Comparison of ENCODE assay signal across 8 mouse cellular contexts in genomic region chr15:101977043-101977726, GRCm38 (mm10). TPM values are rescaled to one million over a fixed set of nuclear protein-coding genes. Genes with fewer than 3 reads are reported as not detected.
DNase-seq lines count a peak whose midpoint lies in the region; ATAC-seq and TF ChIP-seq lines count a peak whose summit lies in the region.

No protein-coding gene starts in this region.

- no peak for TF ChIP-seq CTCF in bone marrow macrophage, adult 2 months (IDR thresholded peaks at IDR 0.05; ENCODE audit: low read depth, low read length)

- peak; percentile 92 for ATAC-seq in heart, embryonic 14.5 days (ENCODE audit: insufficient number of reproducible peaks, insufficient read depth, low FRiP score, low read depth)
- peak; percentile 96 for ATAC-seq in liver, embryonic 12.5 days

- H3K4me3 ChIP-seq in bone marrow macrophage, adult 2 months (ENCODE audit: insufficient read depth, low read length) = peak overlapping the region; percentile 25; the same call in 1 of the 2 replicates
- H3K4me3 ChIP-seq in heart, embryonic 14.5 days (ENCODE audit: control insufficient read depth in 1 of 2, insufficient read depth in 1 of 2, low read depth in 1 of 2, low read length in 2 of 2) = peak overlapping the region; percentile 34 to 38
- peak overlapping the region; percentile 48 for H3K4me3 ChIP-seq in liver, embryonic 12.5 days
- H3K4me3 ChIP-seq in myocyte = peak overlapping the region; percentile 11

- H3K9me3 ChIP-seq in heart, embryonic 14.5 days (ENCODE audit: control insufficient read depth, low read length) = no peaks in the 10 kb centered on the region
- no peaks in the 10 kb centered on the region for H3K9me3 ChIP-seq in liver, embryonic 12.5 days (replicated peaks)

- H3K4me2 ChIP-seq in heart, embryonic 14.5 days (ENCODE audit: low read length) = peak overlapping the region; percentile 77
- H3K4me2 ChIP-seq in liver, embryonic 12.5 days = peak overlapping the region; percentile 79
- peak overlapping the region; percentile 97 for H3K4me2 ChIP-seq in myocyte (ENCODE audit: low read depth)

- peak overlapping the region; percentile 74 for H3K9ac ChIP-seq in heart, embryonic 14.5 days (ENCODE audit: low read length)
- H3K9ac ChIP-seq in liver, embryonic 12.5 days = peak overlapping the region; percentile 69

- H3K4me1 ChIP-seq in bone marrow macrophage, adult 2 months (ENCODE audit: control insufficient read depth, insufficient read depth, low read length) = peaks cover 57% of the 10 kb centered on the region
- H3K4me1 ChIP-seq in heart, embryonic 14.5 days (ENCODE audit: control insufficient read depth in 2 of 2, insufficient read depth in 2 of 2, low read length in 2 of 2) = peaks cover 17 to 18% of the 10 kb centered on the region in 2 experiments
- H3K4me1 ChIP-seq in liver, embryonic 12.5 days = peaks cover 54% of the 10 kb centered on the region

- H3K79me2 ChIP-seq in myocyte (ENCODE audit: control insufficient read depth, insufficient read depth) = no peaks in the 10 kb centered on the region

- peak; percentile 37 to 48 for DNase-seq in B cell, adult 2 months
- DNase-seq in fibroblast of lung, adult 2 months (ENCODE audit: low read depth) = peak; percentile 83
- DNase-seq in kidney, postnatal 10 days = peak; percentile 95
- peak; percentile 39 for DNase-seq in splenic B cell, adult 2 months (ENCODE audit: low read depth, low spot score)

- peak overlapping the region; percentile 37 for H3K27ac ChIP-seq in bone marrow macrophage, adult 2 months (ENCODE audit: insufficient read depth, low read depth, low read length)
- peak overlapping the region; percentile 50 to 86 for H3K27ac ChIP-seq in heart, embryonic 14.5 days (replicated peaks in 1 of 2; ENCODE audit: control insufficient read depth in 1 of 2, insufficient read depth in 1 of 2, low read depth in 2 of 2, low read length in 2 of 2)
- peak overlapping the region; percentile 76 for H3K27ac ChIP-seq in liver, embryonic 12.5 days

- H3K27me3 ChIP-seq in heart, embryonic 14.5 days (ENCODE audit: control insufficient read depth, insufficient read depth, low read length) = no peaks in the 10 kb centered on the region; the same call in 1 of the 2 replicates
- H3K27me3 ChIP-seq in liver, embryonic 12.5 days (replicated peaks) = peaks cover 20% of the 10 kb centered on the region
- H3K27me3 ChIP-seq in myocyte (ENCODE audit: control insufficient read depth, insufficient read depth, insufficient read length) = no peaks in the 10 kb centered on the region
- H3K27me3 ChIP-seq in splenic B cell, adult 2 months (ENCODE audit: control insufficient read depth, insufficient read depth, low read length, poor library complexity, severe bottlenecking) = no peaks in the 10 kb centered on the region

- 3% methylated on average over 38 of the region's 39 CpGs for WGBS in heart, embryonic 14.5 days
- 3% methylated on average over 27 of the region's 39 CpGs for WGBS in liver, embryonic 12.5 days (ENCODE audit: insufficient replicate concordance)

- TF ChIP-seq POLR2A in bone marrow macrophage, adult 2 months (IDR thresholded peaks at IDR 0.05; ENCODE audit: borderline replicate concordance, low read depth, low read length) = no peak
- no peak for TF ChIP-seq POLR2A in myocyte (IDR thresholded peaks at IDR 0.05; ENCODE audit: insufficient read length, low read depth)

- no peaks in the 10 kb centered on the region for H3K36me3 ChIP-seq in heart, embryonic 14.5 days (ENCODE audit: control insufficient read depth, insufficient read depth, low read length)
- no peaks in the 10 kb centered on the region for H3K36me3 ChIP-seq in liver, embryonic 12.5 days
- no peaks in the 10 kb centered on the region for H3K36me3 ChIP-seq in myocyte (ENCODE audit: control insufficient read depth, insufficient read depth)
- H3K36me3 ChIP-seq in splenic B cell, adult 2 months (ENCODE audit: control insufficient read depth, insufficient read depth, low read length, poor library complexity, severe bottlenecking) = no peaks in the 10 kb centered on the region

- no peak overlapping the region for H3ac ChIP-seq in myocyte (ENCODE audit: control insufficient read depth, insufficient read length)

TF ChIP-seq in myocyte, 11 proteins besides CTCF, POLR2A, EP300 and RAD21:
- TF ChIP-seq TCF12 (IDR thresholded peaks at IDR 0.05; ENCODE audit: insufficient read depth, poor library complexity, severe bottlenecking) (peak; percentile 19), TCF3 (IDR thresholded peaks at IDR 0.05; ENCODE audit: insufficient read length, low read depth) (no peak), REST (IDR thresholded peaks at IDR 0.05; ENCODE audit: insufficient read depth, insufficient read length) (no peak), CEBPB (IDR thresholded peaks at IDR 0.05; ENCODE audit: insufficient read depth, poor library complexity, severe bottlenecking) (no peak), E2F4 (IDR thresholded peaks at IDR 0.05; ENCODE audit: insufficient read depth) (peak; percentile 5), MYOG (IDR thresholded peaks at IDR 0.05; ENCODE audit: control insufficient read depth in 1 of 3, insufficient read depth in 1 of 3, insufficient read length in 2 of 3, low read depth in 2 of 3) (peak in 2 of 3 experiments; percentile 26 to 50), USF1 (IDR thresholded peaks at IDR 0.05; ENCODE audit: low read depth) (no peak), SRF (IDR thresholded peaks at IDR 0.05; ENCODE audit: control insufficient read depth, insufficient read length, low read depth) (peak; percentile 59), POLR2AphosphoS2 (IDR thresholded peaks at IDR 0.05; ENCODE audit: insufficient read length, low read depth) (no peak), MYOD1 (IDR thresholded peaks at IDR 0.05; ENCODE audit: control insufficient read depth in 1 of 3, insufficient read length in 2 of 3, low read depth in 2 of 3) (peak in 1 of 3 experiments; percentile 55), MAX (IDR thresholded peaks at IDR 0.05; ENCODE audit: low read depth) (no peak)

RNA-seq across cellular contexts. Expression of gene Krt78, which starts 23.1 kb away (rescaled TPM):
- not detected in 2 replicates for polyA plus RNA-seq in bone marrow macrophage, adult 2 months (2012; ENCODE audit: insufficient read depth, insufficient read length, missing spikeins)
- not detected in 2 replicates for polyA plus RNA-seq in heart, embryonic 14.5 days (2014; fragmentation: Nextera tagmentation; extraction: Ambion mirVana)
- not detected in 2 replicates for polyA plus RNA-seq in liver, embryonic 12.5 days (2016; fragmentation: Nextera tagmentation; extraction: Ambion mirVana)
- not detected for polyA plus RNA-seq in myocyte (2012; fragmentation: generic; extraction: Trizol)

RNA-seq across cellular contexts. Expression of gene Krt8, which starts 27.1 kb away (rescaled TPM):
- polyA plus RNA-seq in bone marrow macrophage, adult 2 months (2012; ENCODE audit: insufficient read depth, insufficient read length, missing spikeins) = not detected in 2 replicates
- 8.6 and 11.9 TPM in 2 replicates for polyA plus RNA-seq in heart, embryonic 14.5 days (2014; fragmentation: Nextera tagmentation; extraction: Ambion mirVana)
- polyA plus RNA-seq in liver, embryonic 12.5 days (2016; fragmentation: Nextera tagmentation; extraction: Ambion mirVana) = 71.9 and 75.3 TPM in 2 replicates
- polyA plus RNA-seq in myocyte (2012; fragmentation: generic; extraction: Trizol) = 0.16 TPM

RNA-seq across cellular contexts. Expression of gene Krt79, which starts 37.1 kb away (rescaled TPM):
- not detected in 2 replicates for polyA plus RNA-seq in bone marrow macrophage, adult 2 months (2012; ENCODE audit: insufficient read depth, insufficient read length, missing spikeins)
- 0.51 and 0.63 TPM in 2 replicates for polyA plus RNA-seq in heart, embryonic 14.5 days (2014; fragmentation: Nextera tagmentation; extraction: Ambion mirVana)
- polyA plus RNA-seq in liver, embryonic 12.5 days (2016; fragmentation: Nextera tagmentation; extraction: Ambion mirVana) = not detected in 2 replicates
- polyA plus RNA-seq in myocyte (2012; fragmentation: generic; extraction: Trizol) = 0.04 TPM

RNA-seq across cellular contexts. Expression of gene Krt18, which starts 50.8 kb away (rescaled TPM):
- polyA plus RNA-seq in bone marrow macrophage, adult 2 months (2012; ENCODE audit: insufficient read depth, insufficient read length, missing spikeins) = not detected in 2 replicates
- 15.4 and 20.6 TPM in 2 replicates for polyA plus RNA-seq in heart, embryonic 14.5 days (2014; fragmentation: Nextera tagmentation; extraction: Ambion mirVana)
- polyA plus RNA-seq in liver, embryonic 12.5 days (2016; fragmentation: Nextera tagmentation; extraction: Ambion mirVana) = 72.7 and 77.6 TPM in 2 replicates
- not detected for polyA plus RNA-seq in myocyte (2012; fragmentation: generic; extraction: Trizol)

RNA-seq across cellular contexts. Expression of gene Krt4, which starts 52.6 kb away (rescaled TPM):
- not detected in 2 replicates for polyA plus RNA-seq in bone marrow macrophage, adult 2 months (2012; ENCODE audit: insufficient read depth, insufficient read length, missing spikeins)
- polyA plus RNA-seq in heart, embryonic 14.5 days (2014; fragmentation: Nextera tagmentation; extraction: Ambion mirVana) = 0.42 TPM in 1 of 2 replicates, not detected in the other
- polyA plus RNA-seq in liver, embryonic 12.5 days (2016; fragmentation: Nextera tagmentation; extraction: Ambion mirVana) = not detected in 2 replicates
- not detected for polyA plus RNA-seq in myocyte (2012; fragmentation: generic; extraction: Trizol)

Comparison
In these comparisons a context has a peak if more than half of its experiments do, and no peak if none do; other contexts are left out.
1. Peak in every context shown above with its lines: DNase-seq, ATAC-seq, H3K4me3 ChIP-seq and H3K27ac ChIP-seq.
2. DNase-seq: peak in every context shown above with its lines; median percentile 95 in kidney, postnatal 10 days; 83 in fibroblast of lung, adult 2 months; 42 in B cell, adult 2 months; 39 in splenic B cell, adult 2 months.